In genomic region chr5:124349196-124349595, GRCm38 (mm10) we compare ENCODE assay signal across 9 mouse cellular contexts. TPM values are rescaled to one million over a fixed set of nuclear protein-coding genes. Genes with fewer than 3 reads are reported as not detected.
A peak's percentile ranks its signal among the peaks of the same experiment; 100 is the strongest.
DNase-seq lines count a peak whose midpoint lies in the region; ATAC-seq lines count a peak whose summit lies in the region.
"Had no signal": no experiment of that assay in that cellular context is flagged by ENCODE, and none has a peak within 500 bp of the region (broad histone marks: within the 10 kb centered on the region; RNA-seq: fewer than 3 reads in every experiment).

No protein-coding gene starts in this region.

- H3K9me3 ChIP-seq in neural tube, embryonic 15.5 days (replicated peaks), result no peaks in the 10 kb centered on the region

- peak; percentile 64 to 83 for DNase-seq in adrenal gland, adult (ENCODE audit: inconsistent age in 2 of 2, low spot score in 1 of 2)
- DNase-seq in adrenal gland, adult 18-20 months (ENCODE audit: low spot score in 2 of 2), result no peak
- DNase-seq in right cerebral cortex, postnatal 10 days (ENCODE audit: low spot score in 2 of 2), result peak; percentile 69 to 74
- no peak for DNase-seq in right cerebral cortex, postnatal 4 days
- DNase-seq in heart, postnatal 36 days, result peak; percentile 27 to 30
- DNase-seq in T-cell, adult 2 months (ENCODE audit: low spot score), result no peak
- DNase-seq in MN1 (ENCODE audit: low spot score), result no peak
- DNase-seq: lung, postnatal 14 days had no signal

- 85% methylated on average over 17 of the region's 17 CpGs for whole genome bisulfite sequencing in neural tube, embryonic 15.5 days

- peak overlapping the region; percentile 95 for H3K27ac ChIP-seq in neural tube, embryonic 15.5 days (replicated peaks)

- no peaks in the 10 kb centered on the region for H3K27me3 ChIP-seq in neural tube, embryonic 15.5 days (replicated peaks)

- H3K9ac ChIP-seq in neural tube, embryonic 15.5 days (replicated peaks), result peak overlapping the region; percentile 37

- no peak overlapping the region for H3K4me3 ChIP-seq in neural tube, embryonic 15.5 days (replicated peaks)

- peak overlapping the region; percentile 84 for H3K4me2 ChIP-seq in neural tube, embryonic 15.5 days

- intact Hi-C loops in heart, postnatal 36 days (cut with DNase I), result no loop called here

- H3K36me3 ChIP-seq in neural tube, embryonic 15.5 days, result peaks cover 34% of the 10 kb centered on the region

- peaks cover 47% of the 10 kb centered on the region for H3K4me1 ChIP-seq in neural tube, embryonic 15.5 days

- no peak for ATAC-seq in neural tube, embryonic 15.5 days (ENCODE audit: low FRiP score)

RNA-seq across cellular contexts. Expression of gene Cdk2ap1, which starts 13.7 kb away (rescaled TPM):
- 100 to 1,000 TPM; 153 to 174 TPM for total RNA-seq in adrenal gland, adult 18-20 months (2021)
- total RNA-seq in heart, postnatal 36 days (2021), result 100 to 1,000 TPM; 164 to 167 TPM
- 49.7 and 89.0 TPM in 2 replicates for polyA plus RNA-seq in neural tube, embryonic 15.5 days (2015; fragmentation: Nextera tagmentation; extraction: Ambion mirVana)

RNA-seq across cellular contexts. Expression of gene 2810006K23Rik, which starts 21.3 kb away (rescaled TPM):
- 10 to 100 TPM; 12.9 to 13.4 TPM for total RNA-seq in adrenal gland, adult 18-20 months (2021)
- total RNA-seq in heart, postnatal 36 days (2021), result 10 to 100 TPM; 12.1 to 13.1 TPM
- 13.4 and 14.4 TPM in 2 replicates for polyA plus RNA-seq in neural tube, embryonic 15.5 days (2015; fragmentation: Nextera tagmentation; extraction: Ambion mirVana)

RNA-seq across cellular contexts. Expression of gene Mphosph9, which starts 21.4 kb away (rescaled TPM):
- 1 to 10 TPM; 5.7 to 7.6 TPM for total RNA-seq in adrenal gland, adult 18-20 months (2021)
- total RNA-seq in heart, postnatal 36 days (2021), result 1 to 10 TPM; 5.4 to 5.8 TPM
- 10.7 and 12.6 TPM in 2 replicates for polyA plus RNA-seq in neural tube, embryonic 15.5 days (2015; fragmentation: Nextera tagmentation; extraction: Ambion mirVana)

Comparison
In these comparisons a context has a peak if more than half of its experiments do, and no peak if none do; other contexts are left out.
1. DNase-seq: peak in adrenal gland, adult (2 of 2), right cerebral cortex, postnatal 10 days (2 of 2) and heart, postnatal 36 days (2 of 2); none in adrenal gland, adult 18-20 months (0 of 2), right cerebral cortex, postnatal 4 days (single experiment), T-cell, adult 2 months (single experiment) and MN1 (single experiment).